Mouse (Mus musculus) brain, embryonic 14.5 days (tissue): ENCODE measurements around the gene Fitm1. TPM values are rescaled to one million over a fixed set of nuclear protein-coding genes. Genes with fewer than 3 reads are reported as not detected.

Experiments used
- DNase-seq: peaks from one replicate; pipeline ENCODE4 v3.0.0-alpha.2; 2011; ENCODE audit warnings: low read depth
- CTCF ChIP-seq: fragments of 200-500 bp; IDR thresholded peaks from 2 replicates; pipeline ENCODE4 v1.5.1; 2012; ENCODE audit warnings: inconsistent platforms, mild to moderate bottlenecking, moderate library complexity, borderline replicate concordance; ENCODE audit not compliant: insufficient read depth, insufficient read length; ENCODE audit errors: extremely low read depth
- POLR2A ChIP-seq: fragments of 200-500 bp; IDR thresholded peaks from 2 replicates; pipeline ENCODE4 v1.6.1; 2012; ENCODE audit warnings: mild to moderate bottlenecking, inconsistent platforms, borderline replicate concordance; ENCODE audit not compliant: poor library complexity, insufficient read depth, insufficient read length, severe bottlenecking; ENCODE audit errors: extremely low read depth
- polyA plus RNA-seq: library from polyadenylated mRNA; depleted of rRNA; stranded (reverse); fragments of >200 nt; gene quantifications from 2 replicates; pipeline ENCODE4 v1.2.3, GENCODE M21; 2012

Gene Fitm1
- polyA plus RNA-seq, 1 experiment, result 0.19 TPM

- TF ChIP-seq POLR2A, result no peak
- no peak for TF ChIP-seq CTCF
- DNase-seq, result peak; percentile 46
These were observed 9.5 kb downstream of the Fitm1 start, which contains the start of gene Emc9 for GRCm38 (mm10) chr14:55584702-55585565. Gene Emc9, minus strand, starts transcription at chr14:55585302.

- DNase-seq, result no peak
- no peak for TF ChIP-seq POLR2A
- no peak for TF ChIP-seq CTCF
These were observed 10.1 kb downstream of the Fitm1 start for GRCm38 (mm10) chr14:55585566-55585960.

- DNase-seq, result no peak
- TF ChIP-seq POLR2A, result no peak
- no peak for TF ChIP-seq CTCF
These were observed 10.7 kb downstream of the Fitm1 start for GRCm38 (mm10) chr14:55586149-55586548.

- TF ChIP-seq CTCF (no peak), POLR2A (no peak)
- no peak for DNase-seq
These were observed 13.9 kb downstream of the Fitm1 start for GRCm38 (mm10) chr14:55589271-55589670.

GRCm38 (mm10) chr14:55589771-55590448, 14.5 kb downstream of the Fitm1 start:
- DNase-seq, result no peak
- no peak for TF ChIP-seq CTCF
- no peak for TF ChIP-seq POLR2A

GRCm38 (mm10) chr14:55590748-55591330, 15.4 kb downstream of the Fitm1 start, which contains the start of gene Psme2:
Gene Psme2, minus strand, starts transcription at chr14:55591113.
- DNase-seq, result peak; percentile 99
- peak; percentile 2; the same call in 1 of the 2 replicates for TF ChIP-seq CTCF
- TF ChIP-seq POLR2A, result peak; percentile 9; the same call in 1 of the 2 replicates

GRCm38 (mm10) chr14:55591331-55591891, 16.0 kb downstream of the Fitm1 start, which contains the start of gene Rnf31:
Gene Rnf31, plus strand, starts transcription at chr14:55591708.
- TF ChIP-seq POLR2A (peak; percentile 1; the same call in 1 of the 2 replicates), CTCF (no peak)
- DNase-seq, result peak; percentile 97

GRCm38 (mm10) chr14:55592226-55592625, 16.8 kb downstream of the Fitm1 start:
- TF ChIP-seq CTCF (no peak), POLR2A (no peak)
- no peak for DNase-seq

- peak; percentile 41 for DNase-seq
- TF ChIP-seq CTCF, result no peak
- no peak for TF ChIP-seq POLR2A
These were observed 20.7 kb downstream of the Fitm1 start for GRCm38 (mm10) chr14:55596036-55596690.
